Mouse (Mus musculus) stomach, postnatal 0 days (tissue): ENCODE results near the gene Pard6a.
A peak's percentile ranks its signal among the peaks of the same experiment; 100 is the strongest.

Experiments used
- CTCF ChIP-seq: IDR thresholded peaks from 2 replicates; pipeline ENCODE4 v1.5.1; 2016; ENCODE audit warnings: antibody characterized with exemption, low read depth, mild to moderate bottlenecking, moderate library complexity
- EP300 ChIP-seq: optimal IDR thresholded peaks from 2 replicates; pipeline ENCODE3; 2016; ENCODE audit warnings: antibody characterized with exemption

- TF ChIP-seq CTCF (peak; percentile 40; the same call in 1 of the 2 replicates), EP300 (no peak)
Observed at GRCm38 (mm10) chr8:105716302-105716945, 15.5 kb downstream of the Pard6a start.
